Mouse (Mus musculus) heart, postnatal 0 days (tissue): ENCODE results near the gene Palm2.

ENCODE experiments used
- CTCF ChIP-seq: IDR thresholded peaks from 2 replicates; pipeline ENCODE4 v1.5.1; 2016; ENCODE audit warnings: antibody characterized with exemption, control low read depth, low read depth
- EP300 ChIP-seq: IDR thresholded peaks from 2 replicates; pipeline ENCODE4 v1.6.1; 2016; ENCODE audit warnings: antibody characterized with exemption, low read depth

DNA sequence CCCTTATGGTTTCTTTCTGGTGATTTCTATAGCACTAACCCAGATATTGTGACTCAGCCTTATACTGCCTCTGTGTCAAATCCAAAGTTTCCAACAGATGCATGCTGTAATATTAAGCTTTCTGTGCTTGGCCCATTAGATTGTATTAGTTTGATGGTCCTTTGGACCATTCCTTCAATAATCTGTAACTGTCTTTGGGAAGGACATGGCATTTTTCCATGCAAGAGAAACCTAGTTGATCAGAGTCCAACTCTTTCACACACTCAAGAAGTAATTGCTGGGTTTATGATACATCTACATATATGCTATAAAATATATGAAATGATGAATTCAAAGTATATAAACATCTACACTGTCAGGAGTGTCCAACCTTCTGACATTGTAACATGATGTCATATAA, 281.8 kb downstream of the Palm2 start:
- no peak for TF ChIP-seq EP300
- TF ChIP-seq CTCF: no peak
